Mouse (Mus musculus) C2C12 (cell line): ENCODE measurements around the gene Peli2. TPM values are rescaled to one million over a fixed set of nuclear protein-coding genes. Genes with fewer than 3 reads are reported as not detected.

Experiments
- H3K27me3 ChIP-seq: one replicate; pipeline ENCODE4 v1.6.1; 2011; ENCODE audit not compliant: control insufficient read depth, insufficient read depth, insufficient read length
- H3K36me3 ChIP-seq: one replicate; pipeline ENCODE4 v1.6.1; 2011; ENCODE audit not compliant: control insufficient read depth, insufficient read depth
- H3K4me3 ChIP-seq: one replicate; pipeline ENCODE4 v1.5.1; 2011; ENCODE audit warnings: mild to moderate bottlenecking, control low read depth; ENCODE audit not compliant: poor library complexity, insufficient read depth, severe bottlenecking
- H3K79me2 ChIP-seq: one replicate; pipeline ENCODE4 v1.6.1; 2011; ENCODE audit not compliant: control insufficient read depth, insufficient read depth
- H3K79me3 ChIP-seq: one replicate; pipeline ENCODE4 v1.6.1; 2011; ENCODE audit warnings: low read depth, control low read depth
- H3ac ChIP-seq: one replicate; pipeline ENCODE3; 2011; ENCODE audit warnings: low read depth; ENCODE audit not compliant: control insufficient read depth, insufficient read length
- CEBPB ChIP-seq: IDR thresholded peaks from one replicate; pipeline ENCODE4 v1.6.1; 2011; ENCODE audit warnings: low read depth, mild to moderate bottlenecking, control low read depth, moderate library complexity
- CTCF ChIP-seq: IDR thresholded peaks from one replicate; pipeline ENCODE4 v1.5.1; 2011; ENCODE audit not compliant: control insufficient read depth, insufficient read depth, insufficient read length
- FOSL1 ChIP-seq: IDR thresholded peaks from one replicate; pipeline ENCODE4 v1.8.0; 2011; ENCODE audit warnings: mild to moderate bottlenecking, low read length; ENCODE audit not compliant: poor library complexity, insufficient read depth, severe bottlenecking
- MAX ChIP-seq: IDR thresholded peaks from one replicate; pipeline ENCODE4 v1.6.1; 2011; ENCODE audit warnings: mild to moderate bottlenecking, control low read depth
- MYOD1 ChIP-seq: IDR thresholded peaks from one replicate; pipeline ENCODE4 v1.6.1; 2011; ENCODE audit warnings: low read depth; ENCODE audit not compliant: control insufficient read depth, insufficient read length
- MYOG ChIP-seq: IDR thresholded peaks from one replicate; pipeline ENCODE4 v1.6.1; 2011; ENCODE audit not compliant: control insufficient read depth, insufficient read length; ENCODE audit errors: extremely low read depth
- USF1 ChIP-seq: IDR thresholded peaks from one replicate; pipeline ENCODE4 v1.6.1; 2011; ENCODE audit warnings: low read depth, mild to moderate bottlenecking, control low read depth, moderate library complexity
- polyA plus RNA-seq: library from polyadenylated mRNA; unstranded; fragments of >200 nt; fragmentation: generic; extraction: Trizol; gene quantifications from one replicate; pipeline ENCODE4 v1.2.1, GENCODE M21; 2012; ENCODE audit warnings: missing spikeins

Peli2 gene
- polyA plus RNA-seq, 1 experiment: 13.9 TPM

GRCm38 (mm10) chr14:48128701-48129100 is 8.1 kb downstream of the Peli2 start:
- Histone ChIP-seq H3K36me3 (no peaks in the 10 kb centered on the region), H3K79me3 (no peaks in the 10 kb centered on the region), H3ac (no peak overlapping the region), H3K79me2 (no peaks in the 10 kb centered on the region), H3K27me3 (no peaks in the 10 kb centered on the region), H3K4me3 (no peak overlapping the region)
- TF ChIP-seq CEBPB (no peak), FOSL1 (no peak), MAX (no peak), MYOG (no peak), MYOD1 (no peak), CTCF (no peak), USF1 (no peak)

DNA sequence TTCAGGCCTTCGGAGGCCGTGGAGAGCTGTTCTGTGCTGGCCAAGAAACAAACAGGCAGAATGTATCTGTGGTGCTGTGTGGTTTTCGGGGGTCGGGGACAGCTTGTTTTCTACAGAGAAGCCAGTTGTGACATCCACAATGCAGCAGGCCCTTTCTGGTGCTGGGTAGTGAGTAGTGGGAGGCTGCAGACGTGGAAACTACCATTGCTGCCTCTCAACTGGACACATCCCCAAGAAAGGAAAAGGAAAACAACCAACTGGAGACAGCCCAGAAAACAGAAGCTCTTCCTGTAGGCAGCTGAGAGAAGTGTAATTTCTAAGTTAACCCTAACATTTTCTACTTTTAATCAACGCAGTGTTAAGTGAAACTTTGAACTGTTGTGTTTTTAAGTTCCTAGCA is 9.4 kb downstream of the Peli2 start:
- no peak for TF ChIP-seq MAX
- no peak for TF ChIP-seq CEBPB
- TF ChIP-seq MYOD1: no peak
- no peak for TF ChIP-seq USF1
- no peak for TF ChIP-seq FOSL1
- TF ChIP-seq MYOG: no peak
- Histone ChIP-seq H3K79me3 (no peaks in the 10 kb centered on the region), H3ac (no peak overlapping the region), H3K4me3 (no peak overlapping the region), H3K36me3 (no peaks in the 10 kb centered on the region), H3K79me2 (no peaks in the 10 kb centered on the region), H3K27me3 (no peaks in the 10 kb centered on the region)

GRCm38 (mm10) chr14:48130761-48131575 is 10.3 kb downstream of the Peli2 start:
- no peak overlapping the region for H3ac ChIP-seq
- no peaks in the 10 kb centered on the region for H3K36me3 ChIP-seq
- H3K79me2 ChIP-seq: no peaks in the 10 kb centered on the region
- TF ChIP-seq MYOG (no peak), MAX (no peak), USF1 (no peak), FOSL1 (no peak), MYOD1 (no peak), CEBPB (no peak), CTCF (no peak)
- H3K4me3 ChIP-seq: no peak overlapping the region
- H3K79me3 ChIP-seq: no peaks in the 10 kb centered on the region
- H3K27me3 ChIP-seq: no peaks in the 10 kb centered on the region

DNA sequence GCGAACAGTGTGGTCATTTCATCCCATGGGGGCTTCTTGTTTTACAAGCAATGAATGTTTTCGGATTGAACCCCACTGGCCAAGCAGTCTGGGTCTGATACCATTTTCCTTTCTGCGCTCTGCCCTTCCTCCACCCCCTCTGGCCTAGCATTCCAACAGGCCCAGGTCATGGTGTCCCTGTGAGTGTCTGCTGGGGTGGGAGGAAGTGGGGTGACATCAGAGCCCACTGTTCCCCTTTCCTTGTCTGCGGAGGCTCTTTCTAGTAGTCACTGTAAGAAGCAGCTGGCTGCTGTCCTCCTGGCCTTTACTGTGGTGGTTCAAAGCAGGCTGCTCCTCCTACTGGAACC is 10.9 kb downstream of the Peli2 start:
- H3K79me3 ChIP-seq: no peaks in the 10 kb centered on the region
- no peak overlapping the region for H3ac ChIP-seq
- no peak for TF ChIP-seq MYOG
- TF ChIP-seq CTCF: no peak
- TF ChIP-seq CEBPB: no peak
- TF ChIP-seq MAX: no peak
- TF ChIP-seq MYOD1: no peak
- no peak for TF ChIP-seq USF1
- no peak for TF ChIP-seq FOSL1
- H3K79me2 ChIP-seq: no peaks in the 10 kb centered on the region
- no peaks in the 10 kb centered on the region for H3K36me3 ChIP-seq
- H3K4me3 ChIP-seq: no peak overlapping the region
- H3K27me3 ChIP-seq: no peaks in the 10 kb centered on the region

- H3K36me3 ChIP-seq: no peaks in the 10 kb centered on the region
- H3ac ChIP-seq: no peak overlapping the region
- no peak overlapping the region for H3K4me3 ChIP-seq
- H3K79me3 ChIP-seq: no peaks in the 10 kb centered on the region
- no peaks in the 10 kb centered on the region for H3K27me3 ChIP-seq
- TF ChIP-seq CTCF: no peak
- no peak for TF ChIP-seq MYOG
- TF ChIP-seq FOSL1: no peak
- no peak for TF ChIP-seq USF1
- no peak for TF ChIP-seq MYOD1
- no peak for TF ChIP-seq CEBPB
- no peak for TF ChIP-seq MAX
- no peaks in the 10 kb centered on the region for H3K79me2 ChIP-seq
These were observed 11.6 kb downstream of the Peli2 start for GRCm38 (mm10) chr14:48132241-48132640.
